Mouse (Mus musculus) G1E (cell line): Measurements from ENCODE around the gene Tpra1.

Experiments
- CTCF ChIP-seq: IDR thresholded peaks from 2 replicates; pipeline ENCODE4 v1.5.1; 2012; ENCODE audit warnings: low read depth, low read length, inconsistent platforms, mixed read lengths
- GATA1 ChIP-seq: IDR thresholded peaks from 2 replicates; pipeline ENCODE4 v1.6.1; 2012; ENCODE audit warnings: borderline replicate concordance, low read length, inconsistent platforms, mixed read lengths

GRCm38 (mm10) chr6:88905042-88905441 lies 3.0 kb downstream of the Tpra1 start:
- TF ChIP-seq CTCF (no peak), GATA1 (no peak)
